Comparison of ENCODE assay signal across 10 mouse cellular contexts in the genomic region with DNA sequence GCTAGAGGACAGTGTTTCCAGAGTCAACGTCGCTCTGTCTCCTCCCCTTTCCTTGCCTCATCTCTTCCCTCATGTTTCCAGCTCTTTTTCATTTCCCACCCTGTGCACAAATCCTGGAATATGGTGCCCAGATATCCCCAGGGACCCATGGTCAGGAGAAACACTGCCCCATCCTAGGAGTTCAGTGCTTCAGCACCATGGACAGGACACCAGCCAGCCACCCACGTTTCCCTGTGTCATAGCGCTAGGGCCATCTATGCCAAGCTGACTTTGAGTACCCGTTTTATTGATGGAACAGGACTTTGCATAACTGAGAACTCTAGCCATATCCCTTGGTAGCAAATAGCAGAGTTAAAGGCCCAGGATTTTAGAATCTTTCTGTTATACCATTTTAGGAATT. TPM values are rescaled to one million over a fixed set of nuclear protein-coding genes. Genes with fewer than 3 reads are reported as not detected.
DNase-seq lines count a peak whose midpoint lies in the region; ATAC-seq and TF ChIP-seq lines count a peak whose summit lies in the region.
"Had no signal": no experiment of that assay in that cellular context is flagged by ENCODE, and none has a peak within 500 bp of the region (broad histone marks: within the 10 kb centered on the region; RNA-seq: fewer than 3 reads in every experiment).

No protein-coding gene starts in this region.

- H3K4me2 ChIP-seq in lung, embryonic 14.5 days: no peak overlapping the region
- H3K4me2 ChIP-seq in liver, postnatal 0 days (ENCODE audit: low read depth, low read length): no peak overlapping the region
- H3K4me2 ChIP-seq: heart, embryonic 13.5 days had no signal

- no peaks in the 10 kb centered on the region for H3K9me3 ChIP-seq in lung, embryonic 14.5 days (ENCODE audit: low read depth, low read length)
- H3K9me3 ChIP-seq in liver, postnatal 0 days (ENCODE audit: low read length): no peaks in the 10 kb centered on the region
- H3K9me3 ChIP-seq: heart, embryonic 13.5 days had no signal

- 32% methylated on average over 5 of the region's 5 CpGs for WGBS in lung, embryonic 14.5 days
- 34% methylated on average over 5 of the region's 5 CpGs for WGBS in liver, postnatal 0 days (ENCODE audit: insufficient replicate concordance)
- WGBS in cerebellum, adult 2 months: 80% methylated on average over 5 of the region's 5 CpGs

- no peak overlapping the region for H3K4me3 ChIP-seq in lung, embryonic 14.5 days (ENCODE audit: low read depth, low read length)
- no peak overlapping the region for H3K4me3 ChIP-seq in liver, postnatal 0 days (ENCODE audit: low read depth, low read length)
- H3K4me3 ChIP-seq in cerebellum, adult 2 months (replicated peaks; ENCODE audit: insufficient read depth, low read depth, low read length): no peak overlapping the region
- H3K4me3 ChIP-seq: heart, embryonic 13.5 days had no signal

- peak; percentile 78 for DNase-seq in lung, embryonic 14.5 days
- DNase-seq in lung, adult 18-20 months: no peak
- peak; percentile 12 for DNase-seq in adrenal gland, adult 2 months
- peak; percentile 68 for DNase-seq in embryo, embryonic 11 days
- DNase-seq in lung, postnatal 36 days: peak; percentile 2
- DNase-seq in liver, postnatal 0 days: no peak
- no peak for DNase-seq in cerebellum, adult 11-12 months
- no peak for DNase-seq in cerebellum, adult 2 months

- H3K27me3 ChIP-seq in lung, embryonic 14.5 days (ENCODE audit: insufficient read depth, low read length): no peaks in the 10 kb centered on the region
- no peaks in the 10 kb centered on the region for H3K27me3 ChIP-seq in liver, postnatal 0 days (ENCODE audit: insufficient read depth, low read length)
- no peaks in the 10 kb centered on the region for H3K27me3 ChIP-seq in cerebellum, adult 2 months (ENCODE audit: control insufficient read depth, insufficient read depth, low read length)
- H3K27me3 ChIP-seq: heart, embryonic 13.5 days had no signal

- H3K27ac ChIP-seq in lung, embryonic 14.5 days (ENCODE audit: low read depth): no peak overlapping the region
- no peak overlapping the region for H3K27ac ChIP-seq in liver, postnatal 0 days (ENCODE audit: low read depth)
- H3K27ac ChIP-seq in cerebellum, adult 2 months (ENCODE audit: insufficient read depth, low read length): no peak overlapping the region
- H3K27ac ChIP-seq: heart, embryonic 13.5 days had no signal

- ATAC-seq in lung, embryonic 14.5 days (ENCODE audit: insufficient read depth): no peak
- no peak for ATAC-seq in liver, postnatal 0 days

- no peak for TF ChIP-seq POLR2A in cerebellum, adult 2 months (IDR thresholded peaks at IDR 0.05; ENCODE audit: borderline replicate concordance, insufficient read depth, low read length)

- no peaks in the 10 kb centered on the region for H3K36me3 ChIP-seq in lung, embryonic 14.5 days (ENCODE audit: insufficient read depth)
- H3K36me3 ChIP-seq in liver, postnatal 0 days (replicated peaks; ENCODE audit: insufficient read depth, low read length): no peaks in the 10 kb centered on the region
- H3K36me3 ChIP-seq: heart, embryonic 13.5 days had no signal

- no peak for TF ChIP-seq EP300 in liver, postnatal 0 days (IDR thresholded peaks at IDR 0.05; ENCODE audit: low read depth)

- no peak for TF ChIP-seq CTCF in lung, embryonic 14.5 days (IDR thresholded peaks at IDR 0.05; ENCODE audit: low read depth)
- TF ChIP-seq CTCF in liver, postnatal 0 days (IDR thresholded peaks at IDR 0.05; ENCODE audit: low read depth): no peak
- no peak for TF ChIP-seq CTCF in cerebellum, adult 2 months (IDR thresholded peaks at IDR 0.05; ENCODE audit: borderline replicate concordance, insufficient read depth, low read depth, low read length)

- H3K4me1 ChIP-seq in lung, embryonic 14.5 days (ENCODE audit: insufficient read depth): no peaks in the 10 kb centered on the region
- H3K4me1 ChIP-seq in liver, postnatal 0 days (ENCODE audit: insufficient read depth): no peaks in the 10 kb centered on the region
- H3K4me1 ChIP-seq in cerebellum, adult 2 months (ENCODE audit: control insufficient read depth, insufficient read depth, low read length): peaks cover 10% of the 10 kb centered on the region
- H3K4me1 ChIP-seq: heart, embryonic 13.5 days had no signal

- no peak overlapping the region for H3K9ac ChIP-seq in lung, embryonic 14.5 days
- no peak overlapping the region for H3K9ac ChIP-seq in liver, postnatal 0 days (replicated peaks)
- H3K9ac ChIP-seq: heart, embryonic 13.5 days had no signal

RNA-seq across cellular contexts. Expression of gene Csmd2, which starts 55.0 kb away (rescaled TPM):
- polyA plus RNA-seq in lung, embryonic 14.5 days (2014; fragmentation: Nextera tagmentation; extraction: Ambion mirVana): 0.12 and 0.18 TPM in 2 replicates
- under 1 TPM; 0.21 to 0.49 TPM for total RNA-seq in adrenal gland, adult 2 months (2021)
- polyA plus RNA-seq in adrenal gland, adult 2 months (2012; rRNA removed): 1.1 and 1.9 TPM in 2 replicates
- not detected in 2 replicates for polyA plus RNA-seq in liver, postnatal 0 days (2015; fragmentation: Nextera tagmentation; extraction: Ambion mirVana)
- polyA plus RNA-seq in cerebellum, adult 2 months (2012; rRNA removed): 13.4 and 13.7 TPM in 2 replicates
- polyA plus RNA-seq: liver, embryonic 16.5 days had no signal

Comparison
In these comparisons a context has a peak if more than half of its experiments do, and no peak if none do; other contexts are left out.
1. DNase-seq: peak in lung, embryonic 14.5 days (single experiment), adrenal gland, adult 2 months (single experiment), embryo, embryonic 11 days (single experiment) and lung, postnatal 36 days (single experiment); none in lung, adult 18-20 months (0 of 2), liver, postnatal 0 days (single experiment), cerebellum, adult 11-12 months (single experiment) and cerebellum, adult 2 months (0 of 2).